Mouse (Mus musculus) monocyte, adult 5-6 weeks (primary cell): ENCODE results near the gene Tstd2. TPM values are rescaled to one million over a fixed set of nuclear protein-coding genes. Genes with fewer than 3 reads are reported as not detected.

Experiments
- ATAC-seq: fragments of 153-309, 156-312 bp; replicated peaks from 2 replicates; pipeline ENCODE4 v1.8.0; 2017; ENCODE audit warnings: mild to moderate bottlenecking; ENCODE audit not compliant: low TSS enrichment, insufficient number of reproducible peaks, severe bottlenecking, poor library complexity, low FRiP score
- total RNA-seq: library from RNA; stranded (forward); fragments of 200-1000, 200-491, 200-594 nt; gene quantifications from 3 replicates; pipeline ENCODE4 v1.2.3, GENCODE M21; 2017

The Tstd2 gene
- total RNA-seq, 1 experiment from 2014 or later, result 27.7 TPM

DNA sequence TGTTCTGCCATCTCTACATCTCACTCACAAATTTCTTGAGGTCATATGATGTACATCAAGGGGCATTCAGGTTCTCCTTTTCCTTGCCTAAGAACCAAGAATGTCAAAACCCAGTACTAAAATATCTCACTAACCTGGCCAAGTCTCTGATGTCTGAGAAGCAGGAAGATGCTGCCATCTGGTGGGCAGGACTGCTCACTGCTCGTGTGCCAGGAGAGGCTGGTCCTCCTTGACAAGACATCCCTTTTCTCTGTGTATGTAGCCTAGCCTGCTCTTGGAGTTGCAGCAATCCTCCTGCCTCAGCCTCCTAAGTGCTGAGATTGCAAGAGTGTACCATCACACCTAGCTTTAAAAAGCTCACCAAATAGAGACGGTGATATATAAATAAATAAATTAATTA, 12.0 kb downstream of the Tstd2 start:
- ATAC-seq, result peak; percentile 67

DNA sequence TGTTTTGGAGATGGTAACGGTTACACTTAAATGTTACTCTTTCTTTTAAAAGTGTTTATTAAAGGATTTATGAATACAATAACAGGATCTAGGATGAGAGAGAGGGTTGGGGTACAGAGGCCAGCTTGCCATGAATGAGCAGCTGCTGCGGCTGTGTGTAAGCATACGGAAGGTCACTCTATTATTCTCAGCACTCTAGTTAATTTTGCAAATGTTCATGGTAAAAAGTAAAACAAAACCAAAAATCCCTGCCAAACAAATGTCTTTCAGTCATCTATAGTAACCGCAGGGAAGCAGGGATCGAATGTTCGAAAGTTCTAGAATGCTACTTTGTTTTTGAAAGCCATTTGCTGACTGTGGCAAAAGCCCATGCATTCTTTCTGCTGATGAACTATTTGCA, 15.1 kb downstream of the Tstd2 start:
- no peak for ATAC-seq

DNA sequence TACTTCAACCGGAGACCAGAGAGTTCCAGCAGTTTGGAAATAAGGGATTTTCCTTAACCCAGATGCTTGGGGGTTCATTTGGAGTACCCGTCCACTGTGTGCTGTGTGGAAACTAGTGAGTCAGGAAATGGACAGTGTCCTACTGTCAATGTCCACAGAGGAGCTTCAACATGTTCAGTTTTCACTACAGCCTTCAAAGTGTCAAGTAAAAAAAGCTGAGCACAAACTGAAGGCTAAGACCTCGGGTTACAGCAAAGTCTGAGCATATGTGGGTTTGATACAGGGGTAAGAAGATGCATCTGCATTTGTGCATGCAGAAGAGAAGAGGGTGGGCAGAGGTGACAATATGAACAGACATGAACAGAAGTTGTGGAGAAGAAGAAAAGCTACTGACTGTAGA, 17.7 kb downstream of the Tstd2 start:
- ATAC-seq, result no peak

DNA sequence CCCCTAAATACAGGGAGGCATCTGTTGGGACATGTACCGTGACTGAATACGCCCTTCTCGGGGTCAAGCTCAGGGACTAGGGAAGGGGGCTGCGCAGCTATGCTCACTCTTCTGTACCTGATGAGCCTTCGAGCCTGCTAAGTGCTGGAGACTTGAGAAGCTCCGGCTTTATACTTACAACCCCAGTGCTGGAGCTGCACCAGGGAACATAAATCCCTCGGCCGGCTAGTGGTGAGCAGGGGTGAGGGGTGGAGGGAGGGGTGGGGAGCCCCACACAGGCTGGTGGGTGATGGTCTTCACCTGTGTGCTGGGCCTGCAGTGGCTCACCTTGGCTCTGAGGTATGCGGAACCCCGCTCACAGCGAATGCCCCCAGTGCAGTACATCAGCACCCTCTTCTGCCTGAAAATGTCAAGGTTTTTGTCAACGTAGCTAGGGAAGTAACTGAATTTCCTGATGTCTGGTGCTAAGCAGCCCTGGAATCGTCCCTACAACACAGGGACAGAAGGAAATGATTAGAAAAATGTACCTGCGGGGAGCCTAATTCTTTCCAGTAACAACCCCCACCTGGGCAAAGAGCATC, 18.9 kb downstream of the Tstd2 start:
- no peak for ATAC-seq

DNA sequence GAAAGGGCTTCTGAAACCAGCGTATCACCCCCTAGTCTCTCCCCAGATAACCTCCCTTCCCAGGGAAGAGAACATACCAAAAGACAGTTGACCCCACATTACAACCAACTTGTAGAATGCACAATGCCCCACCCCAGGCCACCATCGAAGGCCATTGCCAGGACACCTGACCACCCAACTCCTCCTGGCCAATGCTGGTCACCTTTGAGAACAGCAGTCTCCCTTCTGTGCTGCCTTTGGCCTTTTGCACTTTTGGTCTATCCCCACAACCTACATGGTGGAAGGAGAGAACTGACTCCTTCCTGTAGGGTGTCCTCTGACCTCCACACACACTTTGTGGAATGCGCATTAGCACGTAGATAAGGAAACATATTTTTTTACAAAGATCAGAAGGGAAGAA, 21.0 kb downstream of the Tstd2 start:
- no peak for ATAC-seq

DNA sequence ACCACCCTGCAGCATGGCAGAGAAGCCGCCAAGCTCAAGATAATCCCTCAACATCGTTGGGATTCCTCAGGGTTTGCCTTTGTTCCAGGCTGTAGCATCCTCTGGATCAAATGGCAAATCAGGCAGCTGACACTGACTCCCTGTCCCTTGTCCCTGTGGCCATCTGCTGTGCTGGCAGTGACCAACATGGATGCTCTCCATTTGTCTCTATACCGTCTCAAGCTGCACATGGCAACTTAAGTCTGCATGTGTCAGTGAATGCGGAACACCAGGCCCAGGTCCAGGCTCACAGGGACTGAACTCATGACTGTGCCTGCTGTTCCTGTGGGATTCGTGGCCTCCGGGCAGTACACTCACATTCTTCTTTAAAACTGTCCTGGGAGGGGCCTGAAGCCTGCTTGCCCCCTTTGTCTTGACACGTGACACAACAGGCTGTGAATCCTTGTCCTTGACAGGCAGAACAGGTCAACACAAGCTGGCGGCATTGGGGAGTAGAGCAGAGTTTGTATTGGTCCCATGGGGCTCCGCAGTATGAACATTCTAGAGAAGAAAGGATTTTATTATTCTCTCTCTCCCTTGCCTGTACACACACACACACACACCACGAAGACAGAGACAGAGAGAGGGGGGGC, 21.8 kb downstream of the Tstd2 start:
- ATAC-seq, result no peak

DNA sequence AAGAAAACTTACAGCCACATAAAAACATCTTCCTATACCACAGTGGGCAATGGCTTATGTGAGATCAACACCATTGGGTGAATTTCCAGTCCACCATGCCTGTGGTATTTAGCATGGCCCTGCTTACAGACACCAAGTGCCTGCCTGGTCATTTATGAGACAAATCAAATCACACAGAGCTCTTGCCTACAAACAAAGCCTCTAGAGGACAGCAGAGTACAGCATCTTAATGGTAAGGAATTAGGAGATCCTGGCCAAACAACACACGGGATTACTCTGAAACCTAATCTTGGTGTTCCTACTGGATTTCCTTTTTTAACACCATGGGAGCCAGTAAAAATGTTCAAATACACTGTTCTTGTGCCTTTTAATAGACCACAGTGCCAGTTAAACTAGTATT, 23.2 kb downstream of the Tstd2 start:
- ATAC-seq, result no peak

DNA sequence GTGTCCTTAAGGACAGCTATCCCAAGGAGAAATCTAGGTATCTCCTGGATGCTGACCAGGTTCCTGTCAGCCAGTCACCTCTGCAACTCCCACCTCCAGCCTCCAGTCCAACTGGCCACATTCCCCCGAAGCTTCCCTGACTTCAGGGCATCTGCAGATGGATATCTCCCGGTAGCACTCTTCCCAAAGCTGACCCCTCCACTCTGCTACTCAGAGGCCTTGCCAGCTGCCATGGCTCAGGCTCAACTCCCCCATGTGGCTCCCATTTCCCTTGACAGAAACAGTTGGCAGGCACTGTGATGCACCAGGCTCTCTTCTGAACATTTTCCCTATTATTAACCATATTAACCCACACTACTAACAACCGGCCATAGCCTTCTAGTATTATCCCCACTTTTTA, 27.1 kb downstream of the Tstd2 start:
- ATAC-seq, result no peak

DNA sequence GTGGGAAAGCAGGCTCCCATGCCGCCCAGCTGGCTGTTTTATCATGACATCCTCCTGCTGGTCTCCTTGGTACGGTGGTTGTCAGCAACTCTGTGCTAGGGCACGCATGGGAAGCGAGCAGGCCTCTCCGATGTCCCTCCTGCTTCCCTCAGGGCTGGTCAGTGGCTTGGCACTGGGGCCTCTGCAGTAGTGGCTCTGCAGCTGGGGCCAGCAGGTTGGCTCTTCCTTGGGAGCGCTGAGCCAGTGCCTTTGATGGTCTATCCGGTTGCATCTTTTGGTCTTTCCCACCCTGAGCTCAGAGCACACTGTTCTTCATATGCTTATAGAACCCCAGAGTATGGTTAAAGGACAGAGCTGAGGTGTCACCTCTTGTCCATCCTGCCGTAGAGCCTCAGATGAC, 28.4 kb downstream of the Tstd2 start:
- ATAC-seq, result no peak

DNA sequence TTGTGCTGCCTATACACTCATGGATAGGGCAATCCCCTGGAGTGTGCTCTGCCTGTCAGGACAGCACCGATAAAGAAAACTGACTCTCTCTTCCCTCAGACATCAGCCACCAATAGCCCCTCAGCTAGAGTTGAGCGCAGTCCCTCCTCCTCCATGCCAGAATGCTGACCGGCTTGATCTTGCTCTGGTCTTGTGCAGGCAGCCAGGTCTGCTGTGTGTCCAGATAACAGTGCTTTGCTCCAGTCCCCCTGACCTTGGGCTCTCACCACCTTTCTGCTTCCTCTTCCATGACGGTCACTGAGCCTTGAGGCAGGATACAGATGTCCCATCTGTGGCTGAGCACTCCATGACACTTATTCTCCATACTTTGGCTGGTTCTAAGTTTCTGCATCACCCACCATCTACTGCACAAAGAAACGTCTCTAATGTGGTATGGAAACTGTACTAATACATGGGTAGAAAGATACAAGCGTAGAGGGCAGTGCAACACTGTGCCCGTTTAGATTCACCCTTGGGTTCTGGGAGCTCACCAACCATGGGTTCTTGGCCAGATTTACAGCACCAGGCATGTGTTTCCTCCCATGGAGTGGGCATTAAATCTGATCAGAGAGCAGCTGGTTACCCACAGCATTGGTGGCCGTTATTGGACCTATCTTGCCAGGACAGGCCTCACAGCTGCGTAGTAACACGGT, 36.3 kb downstream of the Tstd2 start:
- ATAC-seq, result no peak

DNA sequence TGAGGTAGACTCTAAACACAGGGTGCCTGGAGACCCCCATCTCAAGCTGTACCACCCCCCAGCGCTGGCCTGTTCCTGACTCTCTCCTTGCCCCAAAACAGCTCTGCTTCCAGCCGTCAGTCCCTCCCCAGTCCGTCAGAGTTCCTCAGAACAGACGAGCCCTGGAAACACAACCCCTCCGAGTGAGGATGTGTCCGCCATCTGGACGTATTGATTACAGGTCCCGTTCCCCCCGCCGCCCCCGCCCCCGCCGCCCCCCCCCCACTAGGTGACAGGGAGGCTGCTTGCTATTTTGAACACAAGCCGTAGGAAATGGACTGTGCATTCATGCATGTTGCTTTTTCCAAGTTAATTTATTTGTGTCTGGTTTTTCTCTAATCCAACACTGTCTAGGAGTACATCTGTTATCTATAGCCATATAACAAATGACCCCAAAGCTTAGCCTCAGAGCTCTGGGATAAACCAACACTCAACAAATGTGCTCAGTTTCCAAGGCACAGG, 37.2 kb downstream of the Tstd2 start:
- ATAC-seq, result no peak

DNA sequence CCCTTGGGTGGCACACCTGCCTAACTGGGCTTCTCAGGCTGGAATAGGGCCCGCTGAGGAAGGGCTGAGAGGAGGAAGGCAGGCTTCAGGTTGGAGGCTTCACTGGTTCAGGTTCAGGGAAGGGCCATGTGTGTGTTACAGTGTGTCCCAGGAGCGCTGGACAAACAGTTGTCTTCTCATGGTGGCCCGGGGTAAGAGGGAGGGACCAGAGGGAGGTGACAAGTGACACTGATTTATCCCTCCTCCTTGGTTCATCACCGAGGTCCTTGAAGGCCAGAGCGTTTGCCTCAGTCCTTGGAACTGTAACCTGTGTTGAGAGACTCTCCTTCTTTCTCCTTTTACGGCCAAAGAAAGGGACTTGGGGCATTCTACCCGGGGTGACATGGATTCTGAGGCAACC, 38.0 kb downstream of the Tstd2 start:
- no peak for ATAC-seq

DNA sequence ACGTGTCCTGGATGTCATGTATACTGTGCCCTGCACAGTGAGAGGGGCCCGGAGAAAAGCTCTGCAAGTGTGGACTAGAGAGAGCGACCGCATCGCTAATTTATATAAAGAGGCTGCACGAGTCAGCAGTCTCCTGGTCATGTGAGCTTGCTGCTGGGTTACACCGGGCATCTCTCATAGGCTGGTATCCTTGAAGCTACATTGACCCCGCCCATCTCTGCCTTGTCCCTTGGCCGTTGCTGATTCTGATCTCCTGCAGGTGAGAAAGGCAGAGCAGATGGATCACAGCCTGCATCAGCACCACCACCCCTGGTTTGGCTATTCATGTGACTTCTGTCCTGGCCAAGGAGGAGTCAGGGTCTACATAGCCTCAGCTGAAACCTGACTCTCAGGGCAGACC, 39.4 kb downstream of the Tstd2 start:
- ATAC-seq, result no peak

DNA sequence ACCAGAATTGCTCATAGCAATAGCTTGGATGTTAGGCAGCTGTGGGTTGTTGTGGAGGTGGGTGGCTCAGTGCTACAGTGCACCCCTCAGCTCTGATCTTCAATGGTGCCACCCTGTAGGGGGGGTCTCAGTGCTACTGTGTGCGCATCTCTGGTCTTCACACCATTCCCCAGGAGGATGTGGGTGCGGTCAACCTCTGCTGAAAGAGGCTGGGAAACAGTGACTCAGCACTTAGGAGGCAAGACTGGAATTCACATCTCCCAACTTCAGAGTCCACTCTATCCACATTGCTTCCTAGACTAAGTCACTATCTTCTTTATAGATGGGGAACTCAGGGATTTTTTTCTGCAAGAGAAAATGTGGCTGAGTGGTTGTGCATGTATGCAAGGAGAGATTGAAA, 40.9 kb downstream of the Tstd2 start:
- no peak for ATAC-seq

DNA sequence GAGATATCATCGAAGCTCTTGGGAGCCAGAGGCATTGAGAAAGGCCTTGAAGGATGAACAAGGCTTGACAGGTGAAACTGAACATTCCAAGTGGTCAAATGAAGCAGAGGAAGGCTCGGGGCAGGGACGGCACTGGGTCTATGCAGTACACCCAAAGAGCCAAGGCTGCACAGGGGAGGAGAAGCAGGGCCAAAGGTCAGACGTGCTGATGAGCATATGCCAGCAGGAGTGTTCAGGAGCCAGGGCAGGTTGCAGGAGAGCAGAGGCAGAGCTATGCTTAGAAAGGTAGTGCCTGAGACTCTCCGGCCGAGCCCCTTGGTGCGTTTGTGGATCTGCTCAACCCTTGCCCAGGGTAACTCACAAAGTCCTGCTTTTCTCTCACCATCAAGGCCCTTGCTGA, 41.9 kb downstream of the Tstd2 start:
- ATAC-seq, result no peak

DNA sequence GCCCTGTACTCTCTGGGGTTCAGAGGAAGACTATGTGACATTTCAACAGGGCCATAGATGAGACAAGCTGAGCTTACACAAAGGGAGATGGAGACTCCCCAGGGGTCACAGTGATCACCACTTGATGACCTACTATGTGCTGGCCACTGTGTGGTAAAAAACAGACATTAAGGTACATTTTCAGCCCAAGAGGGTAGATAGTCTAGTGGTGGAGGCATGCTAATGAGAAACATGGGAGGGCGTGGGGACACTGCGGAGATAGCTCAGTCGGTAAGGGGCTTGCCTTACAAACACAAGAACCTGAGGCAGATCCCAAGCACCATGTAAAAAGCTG, 42.7 kb downstream of the Tstd2 start:
- no peak for ATAC-seq

DNA sequence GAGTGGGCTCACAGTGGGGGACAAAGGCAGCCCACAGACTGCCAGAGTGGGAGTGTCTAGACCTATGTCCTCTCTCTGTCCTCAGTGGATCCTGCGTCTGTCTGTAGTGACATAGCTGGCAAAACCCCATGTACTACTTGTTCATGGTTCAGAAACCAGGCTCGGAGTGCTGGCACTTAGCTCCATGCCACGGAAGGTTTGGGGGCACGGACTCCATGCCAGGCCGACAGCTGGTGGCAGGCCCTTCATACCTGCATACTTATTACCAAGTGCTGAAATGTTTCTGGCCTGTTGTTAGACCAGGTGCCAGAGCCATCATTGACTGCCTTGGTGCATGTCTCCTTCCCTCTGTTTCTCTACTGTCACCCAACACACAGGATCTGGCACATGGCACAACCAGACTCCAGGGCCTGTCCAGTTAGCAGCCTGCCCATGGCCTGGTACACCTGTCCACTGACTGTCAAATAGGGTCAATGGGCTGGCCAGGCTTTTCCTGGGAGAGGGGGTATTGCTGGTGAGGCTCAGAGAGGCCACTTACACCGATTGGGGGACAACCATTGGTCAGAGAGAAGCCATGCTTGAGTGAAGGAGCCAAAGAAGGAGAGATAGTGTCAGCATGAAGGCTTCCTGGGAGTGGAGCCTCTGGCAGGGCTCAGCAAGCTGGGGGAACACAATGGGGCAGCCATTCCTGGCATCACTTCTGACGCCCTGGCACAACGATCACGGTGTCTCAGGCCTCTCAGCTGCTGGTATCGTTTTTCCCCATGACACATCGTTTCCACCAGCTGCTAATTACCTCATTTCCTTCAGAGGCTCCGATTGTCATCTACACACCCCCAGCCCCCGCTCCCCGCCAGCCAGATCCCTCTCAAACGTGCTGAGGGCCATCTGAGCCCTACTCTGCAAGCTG, 43.3 kb downstream of the Tstd2 start:
- ATAC-seq, result no peak

DNA sequence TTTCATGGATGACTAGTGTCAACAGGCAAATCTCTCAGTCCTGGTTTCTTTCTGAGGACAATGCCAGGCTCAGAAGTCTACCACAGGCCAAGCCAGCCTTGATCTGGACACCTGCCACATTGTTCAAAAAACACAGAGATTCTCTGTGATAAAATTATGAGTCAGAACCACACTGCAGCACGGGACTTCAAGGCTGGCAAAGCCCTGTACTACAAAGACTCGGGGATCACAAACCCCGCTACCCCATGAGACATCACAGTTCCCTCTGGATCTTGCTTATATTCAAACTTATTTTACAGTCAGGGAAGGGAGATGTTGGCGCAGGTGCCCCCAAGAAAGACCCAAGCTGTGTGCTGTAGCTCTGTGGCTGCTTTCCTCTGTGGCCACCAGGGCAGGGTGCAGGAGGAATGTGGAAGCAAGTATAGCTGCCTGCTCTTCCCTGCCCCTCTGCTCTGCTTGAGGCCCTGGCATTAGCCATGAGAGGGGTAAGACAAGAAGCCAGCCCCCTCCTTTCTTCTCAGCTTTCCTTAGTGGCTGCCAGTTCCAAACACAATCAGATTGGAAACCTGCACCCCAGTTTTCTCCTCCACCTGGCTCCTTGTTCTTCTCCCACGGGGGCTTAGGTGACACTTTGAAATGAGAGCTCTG, 45.9 kb downstream of the Tstd2 start:
- no peak for ATAC-seq

DNA sequence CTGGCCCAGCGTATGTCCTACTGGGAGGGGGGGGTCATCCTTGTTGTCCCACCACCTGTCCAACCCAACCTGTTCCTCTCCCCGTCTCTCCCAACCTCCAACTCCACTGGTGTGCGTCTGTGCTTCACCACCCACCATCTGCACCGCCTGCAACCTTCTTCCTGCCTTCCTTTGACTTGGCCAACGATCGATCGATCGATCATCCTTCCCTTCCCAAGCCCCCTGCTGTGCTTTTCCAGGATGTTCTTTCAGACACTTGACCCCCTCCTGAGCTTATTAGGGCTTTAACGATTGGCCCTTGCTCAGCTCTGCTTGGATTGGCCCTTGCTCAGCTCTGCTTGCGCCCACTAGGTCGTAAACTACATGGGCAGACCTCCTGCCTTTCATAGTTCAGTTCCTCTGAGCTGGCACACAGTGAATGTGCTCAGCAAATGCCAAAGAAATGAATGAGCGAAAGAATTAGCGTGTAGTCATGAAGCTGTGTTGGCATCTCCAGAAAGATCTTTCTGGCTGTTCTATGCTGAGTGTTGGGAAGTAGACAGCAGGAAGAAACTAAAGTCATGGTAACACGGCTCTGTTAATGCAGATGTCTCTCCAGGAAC, 48.9 kb downstream of the Tstd2 start:
- ATAC-seq, result no peak
